Mouse (Mus musculus) erythroblast, embryonic 14.5 days (primary cell): ENCODE measurements around the gene Chst13.

Experiments
- GATA1 ChIP-seq: IDR thresholded peaks from 2 replicates; pipeline ENCODE4 v1.6.1; 2012; ENCODE audit warnings: low read length, inconsistent platforms, mixed read lengths
- TAL1 ChIP-seq: IDR thresholded peaks from 3 replicates; pipeline ENCODE4 v1.6.1; 2012; ENCODE audit warnings: low read length, inconsistent platforms, mixed read lengths

DNA sequence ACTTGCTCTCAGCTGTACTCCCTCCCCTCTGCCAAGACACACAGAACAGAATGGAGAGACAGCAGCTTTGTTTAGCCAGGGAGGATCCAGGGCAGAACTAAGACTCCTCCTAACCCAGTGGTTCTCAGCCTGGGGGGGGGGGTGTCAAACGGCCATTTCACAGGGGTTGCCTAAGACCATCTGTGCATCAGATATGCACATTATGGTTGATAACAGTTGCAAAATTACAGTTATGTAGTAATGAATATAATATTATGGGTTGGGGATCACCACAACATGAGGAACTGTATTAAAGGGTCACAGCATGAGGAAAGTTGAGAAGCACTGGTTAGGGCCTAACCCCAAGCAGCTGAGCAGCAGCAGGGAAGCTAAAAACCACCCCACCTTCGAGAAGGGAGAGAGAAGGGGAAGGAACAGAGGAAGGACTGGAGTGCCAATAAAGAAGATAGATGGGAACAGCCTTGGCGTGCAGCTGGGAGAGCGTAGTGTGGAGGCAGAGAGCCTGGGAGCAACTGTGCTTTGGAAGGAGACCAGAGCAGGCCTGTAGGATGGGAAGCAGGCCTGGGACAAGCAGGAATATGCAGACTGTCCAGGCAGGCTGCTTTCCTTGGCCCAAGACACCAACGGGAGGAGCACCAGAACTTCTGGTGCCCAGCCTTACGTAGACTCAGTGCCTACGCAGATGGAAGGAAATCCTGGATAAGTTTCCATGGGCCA lies 5.4 kb downstream of the Chst13 start:
- TF ChIP-seq TAL1 = no peak
- no peak for TF ChIP-seq GATA1
